Mouse (Mus musculus): ENCODE data around the gene Dip2c.

- TF ChIP-seq CTCF (IDR thresholded peaks at IDR 0.05; ENCODE audit: insufficient read depth, low read length) = no peak
- no peak for TF ChIP-seq POLR2A (IDR thresholded peaks at IDR 0.05; ENCODE audit: borderline replicate concordance, extremely low read depth, low read depth, low read length)
Observed at GRCm38 (mm10) chr13:9650580-9650979, 374.3 kb downstream of the Dip2c start.
